Mouse (Mus musculus) mature B cell (primary cell): ENCODE results near the gene Erfe.

Source experiments
- in situ Hi-C: fragments of 300-500 bp; cut with MboI; formaldehyde crosslinking; loops from 2 replicates; pipeline ENCODE4 v1.14.3; 2019

Erfe gene

DNA sequence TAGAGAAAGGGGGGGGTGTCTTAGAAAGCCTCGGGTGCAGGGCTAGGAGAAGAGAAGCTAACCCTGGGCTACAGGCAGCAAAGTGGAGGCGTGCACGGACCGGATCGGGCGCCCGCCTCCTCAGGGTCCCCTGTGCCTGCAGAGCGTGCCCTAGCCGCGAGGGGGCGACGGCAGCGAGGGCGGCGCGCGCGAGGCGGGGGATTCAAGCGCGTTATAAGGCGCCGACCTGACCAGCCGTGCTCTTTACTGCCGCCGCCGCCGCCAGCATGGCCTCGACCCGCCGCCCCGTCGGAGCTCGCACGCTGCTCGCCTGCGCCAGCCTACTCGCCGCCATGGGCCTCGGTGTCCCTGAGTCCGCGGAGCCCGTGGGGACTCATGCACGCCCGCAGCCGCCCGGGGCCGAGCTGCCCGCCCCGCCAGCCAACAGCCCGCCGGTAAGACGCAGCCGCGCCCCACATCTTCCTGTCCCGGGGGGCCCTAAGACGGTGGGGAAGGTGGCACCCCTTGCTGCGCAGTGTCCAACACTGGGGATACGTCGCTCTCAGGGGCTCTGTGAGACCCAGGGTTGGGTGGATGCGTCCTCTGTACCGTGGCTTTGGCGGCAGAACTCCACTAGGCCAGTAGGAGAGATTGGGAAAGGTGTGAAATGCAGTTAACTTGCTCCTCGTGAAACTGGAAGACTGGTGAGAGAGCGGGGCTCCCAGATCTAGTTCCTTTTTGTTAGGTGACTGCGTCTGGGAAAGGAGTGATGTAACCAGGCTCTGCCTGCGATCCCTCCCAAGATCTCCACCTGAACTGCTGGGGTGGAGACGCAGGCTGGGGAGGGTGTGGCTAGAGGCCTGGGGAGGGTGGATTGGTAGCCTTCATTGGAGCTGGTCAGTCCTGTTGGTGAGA is at the start of gene Erfe:
TSS of gene Erfe (plus strand) at position 216 of the 894 bp plus-strand sequence.
- in situ Hi-C loops, result no loop called here

DNA sequence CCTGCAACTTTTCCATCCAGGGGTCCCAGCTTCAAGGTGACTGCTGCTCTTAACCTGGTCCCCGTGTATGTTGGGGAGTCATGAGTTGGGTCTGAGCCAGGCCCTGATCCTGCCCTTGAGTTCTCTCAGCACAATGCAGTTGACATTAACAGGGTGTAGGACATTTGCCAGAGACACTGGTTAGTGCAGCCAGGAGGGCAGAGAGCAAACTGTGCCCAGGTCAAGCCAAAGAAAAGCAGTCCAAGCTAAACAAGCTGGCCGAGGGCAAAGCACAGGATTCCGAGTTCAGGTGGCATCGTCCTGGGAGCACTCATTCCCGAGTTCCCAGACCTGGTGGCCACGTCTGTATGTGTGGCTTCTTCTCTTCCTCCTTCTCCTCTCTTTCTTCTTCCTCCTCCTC is 48.6 kb upstream of the Erfe start:
- in situ Hi-C loops, result no loop called here

DNA sequence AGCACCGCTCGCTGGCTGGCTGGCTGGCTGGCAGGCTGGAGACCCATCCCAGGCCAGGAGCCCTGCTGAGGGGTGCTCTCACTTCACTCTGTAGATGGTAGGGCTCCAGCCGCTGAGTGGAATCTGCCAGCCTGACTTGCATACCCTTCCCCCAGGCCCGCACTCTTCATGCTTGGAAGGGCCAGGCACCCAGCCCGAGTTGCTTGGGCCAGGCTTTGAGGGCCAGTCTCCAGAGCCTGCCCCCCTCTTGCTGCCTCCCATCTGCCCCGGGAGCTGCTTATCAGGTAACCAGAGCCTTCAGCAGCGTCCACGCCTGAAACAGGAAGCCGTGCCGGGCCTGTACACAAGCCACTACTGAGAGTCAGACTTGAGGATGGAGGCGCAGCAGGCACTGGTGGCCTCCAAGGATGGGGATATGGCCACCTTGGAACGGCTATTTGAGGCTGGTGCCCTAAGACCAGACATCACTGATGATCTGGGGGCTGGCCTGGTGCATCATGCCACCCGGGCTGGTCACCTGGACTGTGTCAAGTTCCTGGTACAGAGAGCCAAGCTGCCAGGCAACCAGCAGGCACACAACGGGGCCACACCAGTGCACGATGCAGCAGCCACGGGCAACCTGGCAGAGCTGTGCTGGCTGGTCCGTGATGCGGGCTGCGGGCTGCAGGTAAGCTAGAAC is 44.3 kb upstream of the Erfe start, which contains the start of gene Espnl:
TSS of gene Espnl (plus strand) at position 316 of the 679 bp plus-strand sequence.
- in situ Hi-C loops, result no loop called here

DNA sequence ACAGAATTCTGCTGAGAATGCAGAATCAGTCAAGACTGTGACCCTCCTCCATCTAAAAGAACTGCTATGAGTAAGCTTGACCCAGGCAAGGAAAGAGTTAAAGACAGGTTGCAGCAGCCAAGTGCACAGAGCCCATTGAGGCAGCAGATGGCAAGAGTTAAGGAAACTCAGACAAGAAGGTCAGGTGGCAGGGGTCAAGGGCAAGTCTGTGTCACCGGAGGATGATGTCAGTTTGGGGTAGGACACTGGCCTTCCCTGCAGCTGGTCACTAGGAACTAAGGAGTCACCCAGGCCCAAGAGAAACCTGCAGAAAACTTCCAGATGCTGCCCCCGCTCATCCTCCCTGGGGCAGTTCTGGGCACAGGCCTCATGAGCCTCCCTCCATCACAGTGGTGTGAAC is 41.6 kb upstream of the Erfe start:
- in situ Hi-C loops, result no loop called here

DNA sequence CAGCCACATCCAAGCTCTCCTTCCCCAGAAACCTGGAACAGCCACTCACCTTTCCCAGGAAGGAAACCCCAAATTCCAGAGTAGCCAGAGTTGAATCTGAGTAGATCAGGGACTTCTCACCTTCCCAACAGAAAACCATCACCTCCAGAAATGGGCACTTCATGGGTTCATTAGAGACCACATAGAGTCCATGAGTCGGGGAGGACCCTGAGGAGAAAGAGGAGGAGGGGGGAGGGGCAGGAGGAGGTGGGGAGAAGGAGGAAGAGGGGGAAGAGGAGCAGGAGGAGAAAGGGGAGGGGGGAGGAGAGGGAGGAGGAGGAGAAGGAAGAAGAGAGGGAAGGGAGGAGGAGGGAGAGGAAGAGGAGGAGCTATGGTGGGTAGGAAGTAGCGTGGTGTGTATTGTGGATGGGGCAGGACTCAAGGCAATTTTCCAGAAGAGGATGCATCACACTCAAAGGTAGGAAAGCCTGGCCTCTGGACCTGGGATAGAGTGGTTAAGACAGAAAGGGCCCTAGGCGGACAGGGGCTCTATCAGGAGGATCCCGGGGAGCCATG is 40.7 kb upstream of the Erfe start:
- in situ Hi-C loops, result no loop called here

DNA sequence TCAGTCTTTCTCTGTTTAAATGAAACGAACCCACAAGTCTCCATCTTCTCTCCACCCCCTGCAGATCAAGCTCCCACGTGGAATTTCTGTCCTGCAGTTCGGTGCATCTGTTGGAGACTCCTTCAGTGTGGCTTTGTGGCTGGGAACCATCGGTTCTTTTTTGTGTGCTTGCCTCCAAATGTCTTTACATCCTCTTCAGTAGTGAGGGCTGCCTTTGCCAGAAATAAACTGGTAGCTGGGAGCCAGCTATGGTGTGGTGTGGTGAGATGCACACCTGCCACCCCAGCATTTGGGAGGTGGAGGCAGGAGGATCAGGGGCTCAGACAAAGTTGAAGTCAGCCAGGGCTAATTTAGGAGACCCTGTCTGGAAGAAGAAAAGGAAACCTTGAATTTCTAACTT is 34.1 kb upstream of the Erfe start:
- in situ Hi-C loops, result no loop called here

DNA sequence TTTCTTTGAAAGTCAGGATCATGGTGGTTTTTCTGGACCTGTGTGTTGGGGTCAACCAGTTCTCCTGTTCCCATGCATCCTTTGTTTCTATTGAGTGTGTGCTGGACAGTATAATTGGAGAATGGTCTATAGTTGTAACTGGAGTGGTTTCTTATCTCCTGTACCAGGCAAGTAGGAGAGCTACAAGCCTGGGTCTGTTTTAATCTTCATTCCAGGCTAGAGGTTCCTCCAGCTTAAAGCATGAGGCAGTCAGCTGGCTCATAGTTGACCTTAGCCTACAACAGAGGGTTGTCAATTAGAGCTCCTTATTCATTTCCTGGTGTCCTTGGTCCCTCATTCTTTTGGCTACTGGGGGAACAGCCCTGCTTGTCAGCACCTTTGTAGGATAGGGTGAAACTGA is 32.6 kb upstream of the Erfe start:
- in situ Hi-C loops, result no loop called here

DNA sequence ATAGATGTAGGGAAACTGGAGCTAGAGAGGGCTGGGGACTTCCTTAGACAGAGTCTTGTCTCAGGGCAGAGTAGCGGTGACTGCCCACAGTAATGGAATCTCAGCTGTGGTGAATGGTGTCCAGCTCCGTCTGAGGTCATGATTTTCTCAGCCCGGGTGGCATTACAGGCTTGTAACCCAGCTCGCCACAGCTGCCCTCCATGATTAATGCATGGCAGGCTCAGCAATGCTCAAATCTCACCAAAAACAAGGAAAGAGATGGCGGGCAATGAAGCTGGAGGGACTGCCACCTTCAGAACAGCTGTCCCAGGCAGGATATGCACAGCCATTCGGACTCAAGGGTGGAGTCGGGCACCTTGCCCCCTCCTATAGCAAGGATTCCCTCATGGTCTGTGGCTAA is 28.9 kb upstream of the Erfe start:
- in situ Hi-C loops, result no loop called here

DNA sequence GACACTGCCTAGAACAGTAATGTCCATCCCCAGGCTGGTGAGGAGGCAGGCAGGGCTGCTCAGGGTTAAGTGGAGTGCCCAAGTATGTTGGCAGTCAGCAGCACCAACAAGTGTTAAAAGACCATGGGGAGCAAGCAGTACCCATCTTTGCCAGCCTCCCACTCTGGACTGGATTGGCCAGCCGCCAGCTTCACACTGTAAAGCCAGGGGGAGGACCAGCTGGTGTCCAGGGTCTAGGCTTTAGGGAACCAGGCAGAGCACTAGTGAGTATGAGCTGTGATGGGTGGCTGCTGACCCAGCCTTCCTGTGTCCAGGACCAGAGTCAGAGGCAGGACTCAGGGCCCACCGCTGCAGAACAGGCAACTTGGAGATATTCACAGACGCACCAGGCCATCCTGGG is 22.2 kb upstream of the Erfe start:
- in situ Hi-C loops, result no loop called here

DNA sequence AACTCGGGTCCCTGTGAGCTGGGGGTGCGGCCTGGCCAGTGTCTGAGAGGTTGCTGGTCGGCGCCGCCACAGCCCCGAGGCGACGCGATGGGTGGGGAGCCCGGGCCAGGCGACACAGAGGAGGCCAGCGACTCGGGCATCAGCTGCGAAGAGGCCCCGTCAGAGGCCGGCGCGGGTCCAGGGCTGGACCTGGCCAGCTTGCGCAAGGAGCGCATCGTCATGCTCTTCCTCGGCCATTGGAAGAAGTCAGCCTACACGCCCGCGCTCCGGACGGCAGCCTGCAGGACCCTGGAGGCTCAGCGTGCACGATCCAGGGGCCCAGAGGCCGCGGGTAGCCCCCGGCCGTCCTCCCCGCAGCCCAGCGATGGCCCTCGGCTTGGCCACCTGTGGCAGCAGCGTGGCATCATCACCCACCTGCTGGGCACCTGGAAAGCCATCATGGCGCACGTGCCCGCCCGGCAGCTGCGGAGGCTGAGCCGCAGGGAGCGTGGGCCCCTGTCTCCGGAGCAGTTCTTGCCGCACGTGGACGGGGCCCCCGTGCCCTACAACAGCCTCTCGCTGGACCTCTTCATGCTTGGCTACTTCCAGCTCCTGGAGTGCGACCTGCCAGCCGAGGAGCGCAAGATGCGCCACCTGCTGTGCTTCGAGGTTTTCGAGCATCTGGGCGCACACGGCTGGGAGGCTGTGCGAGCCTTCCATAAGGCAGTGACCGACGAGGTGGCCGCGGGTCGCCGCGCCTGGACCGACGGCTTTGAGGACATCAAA is 21.1 kb upstream of the Erfe start:
- in situ Hi-C loops, result no loop called here

DNA sequence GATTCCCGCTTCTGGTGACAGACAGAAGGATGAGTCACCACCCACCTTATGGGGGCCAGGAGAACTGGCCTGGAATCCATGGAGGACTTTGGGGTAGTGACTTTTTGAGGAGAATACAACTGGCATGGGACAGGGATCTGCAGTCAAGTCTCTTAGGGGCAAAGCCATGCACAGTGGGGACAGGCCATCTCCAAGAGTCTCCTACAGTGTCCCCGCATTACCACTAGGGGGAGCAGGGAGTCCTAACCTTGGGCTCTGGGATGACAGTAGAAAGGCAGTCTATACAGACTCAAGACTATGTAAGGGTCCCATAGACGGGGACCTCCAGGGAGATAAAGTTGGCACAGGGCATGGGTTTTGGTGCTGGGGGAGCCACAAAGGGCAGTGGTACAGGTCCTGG is 19.3 kb upstream of the Erfe start:
- in situ Hi-C loops, result no loop called here

DNA sequence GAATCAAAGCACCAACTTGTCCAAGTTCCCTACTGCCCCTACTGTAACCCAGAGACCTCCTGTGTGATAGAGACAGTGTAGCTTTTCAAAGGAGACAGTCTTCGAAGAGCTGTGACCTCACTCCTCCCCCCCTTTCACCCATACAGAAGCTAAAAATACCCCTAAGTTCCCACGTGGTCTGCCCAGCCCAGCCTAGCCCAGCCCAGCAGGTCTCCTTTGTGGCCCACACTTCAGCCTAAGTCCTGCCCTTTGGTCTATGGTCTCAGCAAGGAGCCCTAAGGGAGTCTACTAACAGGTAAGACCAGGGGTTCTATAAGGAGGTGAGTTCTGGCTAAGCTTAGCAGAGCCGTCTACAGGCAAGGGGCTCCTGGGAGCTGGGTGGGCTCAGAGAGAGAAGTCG is 15.4 kb upstream of the Erfe start, which contains the start of gene Klhl30:
TSS of gene Klhl30 (plus strand) at position 176 of the 400 bp plus-strand sequence.
- in situ Hi-C loops, result no loop called here

DNA sequence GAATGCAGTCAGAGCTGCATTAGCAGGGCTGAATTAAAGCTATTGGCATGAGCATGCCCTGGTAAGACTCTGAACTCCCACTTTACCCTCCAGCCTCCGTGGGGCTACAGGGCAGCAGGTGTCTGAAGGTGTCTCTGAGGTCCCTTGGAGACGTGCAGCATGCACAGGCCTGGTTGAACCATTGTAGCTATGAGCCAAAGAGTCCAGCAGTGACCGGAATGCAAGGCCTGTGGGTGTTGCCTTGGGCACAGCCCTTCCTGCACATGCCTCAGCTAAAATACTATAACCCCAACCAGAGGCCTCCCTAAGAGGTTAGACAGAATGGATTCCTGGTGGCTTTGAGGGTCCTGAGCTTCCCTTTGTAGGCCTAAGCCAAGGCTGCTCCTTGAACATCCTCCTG is 15.0 kb upstream of the Erfe start:
- in situ Hi-C loops, result no loop called here

DNA sequence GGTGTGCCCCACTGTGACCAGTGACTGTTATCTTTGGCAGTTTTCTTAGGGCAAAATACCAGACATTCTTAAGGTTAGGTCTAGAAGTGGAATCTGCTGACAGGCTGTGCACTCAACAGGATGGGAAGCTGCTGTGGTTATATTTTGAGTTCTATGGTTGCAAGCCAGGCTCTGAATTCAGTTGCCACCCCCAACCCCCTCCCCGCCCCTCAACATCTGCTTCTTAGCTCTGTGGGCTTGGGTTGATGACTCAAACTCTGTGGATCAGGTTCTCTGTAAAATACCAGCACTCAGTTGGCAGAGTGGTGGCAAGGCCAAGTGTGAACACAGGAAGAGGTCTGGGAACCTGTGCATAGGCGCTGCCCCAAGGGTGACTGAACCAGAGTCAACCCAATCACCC is 14.0 kb upstream of the Erfe start:
- in situ Hi-C loops, result no loop called here

DNA sequence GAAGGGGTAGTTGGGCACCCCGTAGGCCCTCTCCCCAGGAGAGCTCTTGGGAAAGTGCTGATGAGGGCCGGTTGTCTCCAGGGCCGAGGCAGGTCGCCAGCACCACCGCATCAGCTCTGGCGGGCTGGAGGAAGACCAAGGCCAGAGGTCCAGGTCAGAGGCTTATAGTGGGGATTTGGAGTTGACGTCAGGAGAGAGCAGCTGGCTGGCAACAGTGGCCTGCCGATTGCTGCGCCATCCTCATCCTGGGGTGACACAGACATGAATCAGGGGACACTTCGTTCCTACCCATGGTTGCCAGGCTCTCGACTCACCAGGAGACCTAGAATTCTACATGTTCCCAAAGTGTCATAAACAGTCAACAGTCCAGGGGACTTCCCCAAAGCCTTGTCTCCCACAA is 10.1 kb upstream of the Erfe start:
- in situ Hi-C loops, result no loop called here

DNA sequence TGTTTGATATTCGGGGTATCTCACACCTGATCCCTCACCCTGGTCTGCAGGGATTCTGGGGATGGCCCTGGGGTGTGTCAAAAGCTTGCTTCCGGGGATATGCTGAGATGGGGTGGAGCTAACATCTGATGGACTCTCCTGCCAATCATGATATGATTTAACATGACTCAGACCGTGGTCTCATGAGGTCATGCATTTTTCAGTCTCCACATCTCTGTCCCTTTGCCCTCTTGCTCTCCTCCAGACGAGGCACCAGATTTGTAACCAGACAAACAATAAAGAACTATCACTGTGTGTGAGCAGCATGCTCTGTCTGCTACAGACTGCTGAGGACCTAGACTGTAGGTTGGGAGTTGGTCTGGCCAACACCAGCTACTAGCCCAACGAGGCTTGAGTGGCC is 4.1 kb upstream of the Erfe start:
- in situ Hi-C loops, result no loop called here

DNA sequence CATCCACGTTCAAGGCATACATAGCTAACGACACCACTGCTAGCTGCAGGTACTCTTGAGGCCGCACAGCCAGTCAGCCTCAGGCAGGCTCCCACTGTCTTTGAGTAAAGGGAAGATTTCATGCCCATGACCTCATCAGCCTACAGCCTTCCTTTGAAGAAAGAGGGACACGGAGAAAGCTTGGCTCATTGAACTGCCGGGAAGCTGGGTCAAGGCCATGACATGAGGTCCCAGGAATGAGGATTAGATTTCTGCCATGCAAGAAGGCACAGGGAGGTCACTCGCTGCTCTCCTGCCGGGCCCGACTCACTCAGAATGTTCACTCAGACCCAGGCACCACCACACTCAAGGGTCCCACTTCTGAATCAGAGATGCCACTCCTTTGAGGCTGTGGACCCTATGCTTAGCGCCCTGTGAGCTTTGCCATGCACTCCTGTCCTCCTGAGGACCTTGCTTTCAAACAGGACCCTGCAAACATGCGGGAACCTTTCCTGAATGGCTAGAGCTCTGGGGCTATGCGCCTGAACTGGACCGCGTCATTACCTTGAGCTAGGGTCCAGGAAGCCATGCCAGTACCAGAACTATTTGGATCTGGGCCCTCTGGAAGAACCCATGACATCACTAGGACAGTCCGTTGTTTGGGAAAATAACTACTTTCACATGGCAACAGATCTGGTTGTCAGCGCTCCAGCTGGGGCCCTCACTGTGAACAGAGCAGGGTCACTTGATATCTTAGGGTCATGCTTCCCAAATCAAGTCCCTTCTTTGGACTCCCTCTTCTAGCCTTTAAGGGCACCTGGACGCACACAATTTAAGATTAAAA is 1.2 kb upstream of the Erfe start:
- in situ Hi-C loops, result no loop called here

DNA sequence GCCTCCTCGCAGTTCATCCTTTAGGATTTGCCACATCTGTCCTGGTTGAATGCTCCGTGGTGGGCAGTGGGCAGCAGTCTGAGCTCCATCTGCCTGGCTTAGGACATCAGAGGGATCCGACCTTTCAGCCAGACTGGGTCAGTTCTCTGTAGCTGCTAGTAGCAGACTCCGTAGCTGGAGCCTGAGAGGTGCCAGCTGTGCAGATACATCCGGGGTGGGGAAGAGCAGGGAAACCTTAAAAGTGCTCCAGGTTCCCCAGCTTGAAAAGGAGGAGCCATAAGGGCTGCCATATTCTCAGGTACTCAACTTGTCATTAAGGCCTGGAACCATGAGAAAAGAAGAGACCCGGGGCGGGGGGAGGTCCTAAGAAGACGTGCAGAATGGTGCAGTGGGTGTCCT is 415 bp upstream of the Erfe start:
- in situ Hi-C loops, result no loop called here

DNA sequence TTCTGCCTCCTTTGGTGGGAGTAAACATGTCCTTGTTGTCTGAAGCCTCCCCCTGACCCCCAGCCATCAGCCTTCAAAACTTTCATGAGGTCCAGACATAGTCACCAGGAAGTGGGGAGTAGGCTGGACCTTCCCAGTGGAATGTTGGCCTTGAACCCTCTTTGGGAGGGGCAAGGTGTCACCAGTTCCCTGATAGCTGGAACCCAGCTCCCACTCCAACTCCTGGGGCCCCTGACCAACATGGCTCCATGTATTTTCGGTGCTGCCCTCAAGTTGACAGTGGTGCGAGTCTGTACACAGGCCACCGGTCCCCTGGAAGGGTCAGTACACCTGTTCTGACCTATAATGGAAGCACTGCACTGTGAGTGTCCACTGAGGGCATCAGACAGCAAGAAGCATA is 1.1 kb downstream of the Erfe start:
- in situ Hi-C loops, result no loop called here

DNA sequence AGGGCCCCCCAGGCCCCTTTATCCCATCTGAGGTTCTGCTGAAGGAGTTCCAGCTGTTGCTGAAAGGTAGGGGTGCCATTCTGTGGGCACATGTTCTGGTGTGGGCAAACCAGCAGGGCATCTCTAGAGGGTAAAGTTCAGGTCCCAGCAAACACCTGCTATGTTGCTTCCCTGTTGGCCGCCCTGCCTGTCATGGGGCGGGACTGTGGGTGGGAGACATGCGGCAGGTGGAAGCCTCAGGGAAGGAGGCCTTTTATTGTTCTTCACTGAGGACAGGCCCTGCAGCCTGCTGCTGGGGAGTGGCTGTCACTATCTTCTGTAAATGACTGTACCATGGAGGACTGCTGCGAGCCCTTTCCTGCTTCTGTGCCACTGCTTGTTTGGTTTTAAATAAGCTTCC is 3.2 kb downstream of the Erfe start:
- in situ Hi-C loops, result no loop called here

DNA sequence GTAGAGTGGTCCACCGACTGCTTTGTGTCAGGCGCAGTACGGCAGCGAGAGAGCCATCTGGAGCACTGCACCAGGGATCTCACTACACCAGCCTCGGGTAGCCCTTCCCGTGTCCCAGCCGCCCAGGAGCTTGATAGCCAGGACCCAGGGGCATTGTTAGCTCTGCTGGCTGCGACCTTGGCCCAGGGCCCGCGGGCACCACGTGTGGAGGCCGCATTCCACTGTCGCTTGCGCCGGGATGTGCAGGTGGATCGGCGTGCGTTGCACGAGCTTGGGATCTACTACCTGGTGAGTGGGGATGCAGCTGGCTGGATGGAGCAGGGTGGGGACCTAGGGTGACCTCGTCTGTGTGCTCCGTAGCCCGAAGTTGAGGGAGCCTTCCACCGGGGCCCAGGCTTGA is 3.8 kb downstream of the Erfe start:
- in situ Hi-C loops, result no loop called here
